Mouse (Mus musculus) E14TG2a.4 (cell line): ENCODE measurements around the gene Slc36a3.

Source experiments
- CTCF ChIP-seq: conservative IDR thresholded peaks from 2 replicates; pipeline ENCODE4 v1.5.1; 2014; ENCODE audit warnings: low read length
- NANOG ChIP-seq: IDR thresholded peaks from 2 replicates; pipeline ENCODE4 v1.6.1; 2014; ENCODE audit warnings: borderline replicate concordance, low read length, mixed read lengths

GRCm38 (mm10) chr11:55085396-55085795, 66.1 kb downstream of the Slc36a3 start:
- TF ChIP-seq CTCF, result no peak
- TF ChIP-seq NANOG, result no peak
